Mouse (Mus musculus): ENCODE measurements around the gene Gm6614.
A peak's percentile ranks its signal among the peaks of the same experiment; 100 is the strongest.
"Not testable (repeated sequence)": the region's sequence is repeated elsewhere in the genome, so short reads cannot be mapped to it uniquely, and the experiment has no call there.

Gm6614 gene

GRCm38 (mm10) chr6:142011364-142011955, at the start of gene Gm6614:
TSS of gene Gm6614 (minus strand) at chr6:142011414.
- DNase-seq (ENCODE audit: low spot score in 2 of 2): no peak

GRCm38 (mm10) chr6:142058281-142058680, 47.1 kb upstream of the Gm6614 start:
- DNase-seq (ENCODE audit: low spot score in 2 of 2): not testable (repeated sequence)

- no peak for DNase-seq (ENCODE audit: low spot score in 2 of 2)
These were observed 36.5 kb upstream of the Gm6614 start for GRCm38 (mm10) chr6:142047689-142048088.

DNA sequence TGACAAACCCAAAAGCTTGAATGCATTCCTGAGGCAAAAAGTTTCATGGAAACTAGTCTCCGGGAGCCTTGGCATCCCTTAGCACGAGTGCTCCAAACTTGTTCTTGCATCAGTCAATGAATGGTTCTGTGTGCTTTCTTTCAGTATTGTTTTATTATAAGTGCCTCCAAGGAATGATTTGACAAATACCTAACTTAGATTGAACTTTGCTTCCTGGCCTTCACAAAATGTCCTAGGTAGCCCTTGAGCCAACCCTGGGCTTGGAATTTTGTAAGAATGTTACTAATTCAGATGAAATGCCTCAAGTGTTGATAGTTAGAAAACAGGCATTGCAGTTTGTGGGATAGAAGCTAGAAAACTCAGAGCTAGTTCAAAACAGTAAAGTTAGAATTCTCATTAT, 34.5 kb upstream of the Gm6614 start:
- DNase-seq (ENCODE audit: low spot score in 2 of 2): no peak

- no peak for DNase-seq (ENCODE audit: low spot score in 2 of 2)
These were observed 30.7 kb upstream of the Gm6614 start for GRCm38 (mm10) chr6:142041896-142042295.

- DNase-seq (ENCODE audit: low spot score in 2 of 2): peak; percentile 7
These were observed 29.3 kb upstream of the Gm6614 start for GRCm38 (mm10) chr6:142040306-142041175.

DNA sequence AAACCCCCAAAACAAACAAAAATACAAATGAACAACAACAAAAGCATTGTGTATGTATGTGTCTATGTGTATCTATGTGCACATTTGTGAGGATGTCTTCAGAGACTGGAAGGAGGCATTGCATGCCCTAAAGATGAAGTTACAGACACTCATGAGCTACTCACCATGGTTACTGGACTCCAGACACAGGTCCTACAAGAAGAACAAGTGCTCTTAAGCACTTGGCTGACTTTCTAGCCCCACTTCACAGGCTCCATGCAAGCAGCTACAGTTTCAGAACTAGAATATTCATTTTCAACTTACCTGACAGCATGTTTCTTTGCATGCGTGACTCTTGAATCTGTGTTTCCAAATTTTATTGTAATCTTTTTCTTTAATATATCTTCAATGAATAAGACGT, 24.6 kb upstream of the Gm6614 start:
- no peak for DNase-seq (ENCODE audit: low spot score in 2 of 2)

DNA sequence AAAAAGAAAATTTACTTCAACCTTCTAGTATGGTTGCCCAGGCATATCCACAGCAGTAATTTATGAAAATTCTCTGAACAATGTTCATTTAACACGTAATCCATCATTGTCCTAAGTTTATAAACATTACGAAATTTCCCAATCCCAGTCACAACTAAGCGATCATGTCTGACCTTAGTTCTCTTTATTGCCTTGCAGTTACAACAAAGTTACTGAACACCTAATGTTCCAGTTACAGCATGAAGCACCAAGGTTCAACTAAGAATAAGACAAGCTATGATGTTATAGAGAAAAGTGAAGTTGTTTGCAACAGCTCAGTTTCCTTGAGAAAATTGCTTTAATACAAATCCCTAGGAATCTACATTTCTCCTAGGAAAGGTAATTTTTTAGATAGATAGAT, 10.5 kb upstream of the Gm6614 start:
- no peak for DNase-seq (ENCODE audit: low spot score in 2 of 2)

GRCm38 (mm10) chr6:141986772-141987171, 24.4 kb downstream of the Gm6614 start:
- no peak for DNase-seq (ENCODE audit: low spot score in 2 of 2)

DNA sequence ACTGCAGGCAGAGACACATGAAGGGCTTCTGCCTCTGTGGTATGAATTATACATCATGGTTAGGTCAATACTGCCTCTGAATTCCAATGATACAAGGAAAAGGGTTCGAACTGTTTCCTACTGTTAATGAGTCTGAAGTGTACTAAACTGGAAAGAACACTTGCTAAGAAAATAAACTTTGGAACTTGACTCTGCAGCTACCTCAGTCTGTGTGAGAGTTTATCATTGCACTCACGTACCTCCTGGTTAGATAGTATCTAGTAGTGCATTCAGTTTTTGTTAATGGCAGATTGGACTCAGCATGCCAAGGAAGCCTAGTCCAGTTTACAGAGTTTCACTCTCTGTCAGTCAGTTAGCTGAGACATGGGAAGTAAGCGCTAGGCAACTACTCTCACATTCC, 26.6 kb downstream of the Gm6614 start:
- no peak for DNase-seq (ENCODE audit: low spot score in 2 of 2)

DNA sequence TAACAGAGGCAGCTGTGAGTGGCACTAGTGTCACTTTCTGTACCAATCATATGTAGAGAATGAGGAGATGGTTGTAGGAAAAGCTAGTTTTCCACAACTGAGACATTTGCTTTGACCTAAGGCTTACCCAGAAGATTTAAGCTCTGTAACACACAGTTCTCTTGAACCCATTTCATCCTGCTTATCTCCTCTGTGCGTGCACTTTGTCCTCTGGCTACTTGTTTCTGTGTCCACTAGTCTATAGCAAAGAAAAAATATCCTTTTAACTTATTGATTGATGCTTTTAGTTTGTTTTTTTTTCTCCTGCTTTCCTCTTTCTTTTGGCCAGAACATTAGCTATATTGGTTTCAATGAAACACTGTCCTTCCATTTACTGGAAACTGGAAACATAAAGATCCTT, 48.8 kb downstream of the Gm6614 start:
- no peak for DNase-seq (ENCODE audit: low spot score in 2 of 2)

DNA sequence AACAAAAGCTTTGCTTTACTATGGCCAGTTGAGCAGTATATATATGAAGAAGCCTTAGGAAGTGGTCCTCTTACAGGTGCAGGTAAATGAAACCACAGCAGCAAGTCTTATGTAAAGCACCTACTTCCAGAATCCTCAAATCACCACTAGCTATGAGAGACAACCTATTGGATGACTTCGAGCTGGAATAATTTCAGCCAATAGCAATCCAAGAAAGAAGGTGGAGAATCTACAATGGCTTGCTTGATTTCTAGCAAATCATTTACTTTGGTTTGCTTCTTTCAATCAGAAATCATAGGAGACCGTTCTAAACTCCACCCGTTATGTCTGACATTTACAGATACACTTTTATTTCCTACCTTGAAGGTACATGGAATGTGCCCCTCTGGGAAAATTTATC, 49.4 kb downstream of the Gm6614 start:
- no peak for DNase-seq (ENCODE audit: low spot score in 2 of 2)

DNA sequence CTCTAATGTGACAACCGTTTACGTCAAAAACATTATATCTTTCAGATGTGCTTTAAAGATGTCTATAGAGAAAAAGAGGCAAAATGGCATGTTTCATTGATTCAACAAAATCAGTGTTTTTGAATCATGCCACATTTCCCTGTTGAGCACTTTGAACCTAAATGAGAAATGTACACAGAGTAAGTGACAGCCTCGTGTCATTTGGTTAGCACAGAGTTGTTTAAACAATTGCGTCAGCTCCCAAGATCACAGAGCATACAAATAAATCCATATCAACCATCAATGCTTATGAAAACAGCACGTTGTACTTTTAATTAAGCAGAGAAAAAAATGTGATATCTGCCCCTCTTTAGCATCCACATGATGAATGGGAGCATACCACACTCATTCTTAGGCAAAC, 50.7 kb downstream of the Gm6614 start:
- DNase-seq (ENCODE audit: low spot score in 2 of 2): no peak

- DNase-seq (ENCODE audit: low spot score in 2 of 2): no peak
These were observed 64.4 kb downstream of the Gm6614 start, which contains the start of gene Slco1a1 for GRCm38 (mm10) chr6:141946862-141947261. TSS of gene Slco1a1 (minus strand) at chr6:141946962.

DNA sequence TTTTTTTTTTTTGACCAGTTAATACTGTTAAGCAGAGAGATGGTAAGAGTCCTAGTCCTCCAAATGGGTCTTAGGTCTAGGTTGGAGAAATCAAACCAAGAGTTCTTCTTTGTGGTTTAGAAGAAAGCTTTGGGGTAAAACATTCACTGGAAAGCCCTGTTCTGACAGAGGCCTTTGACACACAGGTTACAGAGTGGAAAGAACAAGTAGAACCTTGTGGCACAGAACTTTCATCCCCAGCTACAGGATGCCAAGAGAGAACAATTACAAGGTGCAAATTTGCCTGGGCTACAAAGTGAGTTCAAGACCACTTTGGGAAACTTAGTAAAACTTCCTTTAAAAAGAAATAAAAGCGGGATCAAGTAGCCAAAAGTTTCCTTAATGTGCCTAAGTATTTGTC, 70.8 kb downstream of the Gm6614 start:
- DNase-seq (ENCODE audit: low spot score in 2 of 2): no peak

Measured in right cerebral cortex, postnatal 36 days (tissue).